Mouse (Mus musculus): ENCODE measurements at regions not wholly inside any gene's neighbourhood (a gene's known extent, or its start where the extent isn't known, plus 50 kb on each side); places are given as distances from the start of the nearest gene placed in this dataset.

DNA sequence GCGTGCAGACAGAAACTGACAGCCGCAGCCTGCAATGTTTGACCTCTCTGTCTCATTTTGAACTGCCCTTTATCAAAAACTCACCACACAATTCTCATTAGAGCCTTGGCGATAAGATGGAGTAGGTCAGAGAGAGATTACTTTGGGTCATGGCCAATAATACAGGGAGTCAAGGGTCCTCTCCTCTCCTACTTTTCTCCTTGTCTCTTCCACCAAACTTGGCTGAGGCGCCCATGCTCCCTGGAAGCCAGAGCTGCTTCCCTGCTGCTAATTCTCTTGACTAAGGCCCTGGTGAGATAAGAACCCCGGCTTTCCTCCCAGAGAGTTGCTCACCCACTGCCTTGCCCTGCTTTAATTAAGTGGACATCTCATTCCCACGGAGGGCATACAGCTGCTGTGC is 355.3 kb upstream of the Smim15 start:
- no peak for DNase-seq

DNA sequence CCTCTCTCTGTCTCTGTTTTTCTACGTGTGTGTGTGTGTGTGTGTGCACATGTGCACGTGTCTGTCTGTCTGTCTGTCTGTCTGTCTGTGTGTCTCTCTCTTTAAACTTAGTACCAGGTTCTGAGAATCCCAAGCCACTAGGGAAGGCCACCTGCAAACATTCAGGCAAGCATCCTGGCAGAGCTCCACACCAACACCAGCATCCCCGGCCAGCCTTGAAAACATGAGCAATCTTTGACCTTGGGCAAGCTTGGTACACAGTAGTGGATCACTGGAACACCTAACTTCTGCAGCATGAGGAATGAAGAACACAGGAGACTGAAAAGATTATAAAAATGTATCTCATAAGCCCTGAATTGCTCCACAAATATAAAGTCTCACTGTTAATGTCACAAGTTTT is 359.0 kb upstream of the Smim15 start:
- DNase-seq, result no peak

DNA sequence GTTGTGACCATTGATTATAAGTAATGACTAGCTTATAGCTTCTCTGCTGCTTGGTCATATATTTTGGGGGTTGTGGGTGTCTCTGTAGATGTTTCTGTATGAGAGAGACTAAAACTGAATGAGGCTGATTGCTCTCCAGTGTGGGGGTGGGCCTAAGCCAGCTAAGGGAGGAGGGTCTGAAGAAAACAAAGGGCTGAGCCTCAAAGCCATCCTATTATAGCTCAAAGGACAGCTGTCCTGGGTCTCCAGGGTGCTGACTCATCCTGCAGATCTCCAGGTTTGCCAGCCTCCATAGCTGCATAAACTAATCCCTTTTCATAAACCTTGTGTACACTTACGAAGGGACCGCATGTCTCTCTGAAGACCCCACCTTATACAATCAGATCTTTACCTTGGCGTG is 360.3 kb upstream of the Smim15 start:
- no peak for DNase-seq

DNA sequence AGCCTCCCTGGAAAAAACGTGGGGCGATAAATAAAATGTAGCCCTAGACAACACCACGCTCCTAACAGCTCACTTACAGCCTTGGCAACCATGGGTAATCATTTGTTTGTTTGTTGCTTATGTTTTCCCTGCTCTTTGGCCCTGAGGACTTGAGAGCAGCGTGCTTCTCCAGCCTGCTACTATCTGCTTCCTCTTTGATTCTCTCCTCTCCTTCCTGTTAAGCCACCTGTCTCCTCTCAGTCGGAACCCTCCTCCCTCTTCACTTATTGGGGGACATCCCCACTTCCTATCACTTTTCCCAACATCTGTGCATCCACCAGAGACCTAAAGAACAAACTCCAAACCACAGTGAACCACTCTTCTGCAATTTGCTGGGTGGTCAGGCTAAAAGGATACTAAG is 362.5 kb upstream of the Smim15 start:
- DNase-seq, result no peak

DNA sequence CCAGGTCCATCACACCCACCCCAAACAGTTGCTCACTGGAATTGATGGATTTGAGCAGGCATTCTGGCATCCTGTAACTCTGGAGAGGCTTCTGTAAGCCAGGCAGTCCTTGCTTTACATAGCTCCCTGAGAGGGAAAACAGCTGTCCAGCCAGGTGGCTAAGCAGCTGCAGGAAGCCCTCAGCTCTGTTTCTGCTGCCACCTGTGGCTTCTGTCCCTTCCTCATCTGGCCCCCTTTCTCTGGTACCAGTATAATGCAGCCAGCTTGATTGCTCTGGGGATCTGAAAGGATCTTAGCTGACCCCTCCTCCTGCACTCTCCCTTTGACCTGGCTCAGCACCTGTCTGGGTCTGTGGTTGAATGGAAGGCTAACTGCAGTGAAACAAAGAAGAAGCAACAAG is 365.4 kb upstream of the Smim15 start:
- no peak for DNase-seq

DNA sequence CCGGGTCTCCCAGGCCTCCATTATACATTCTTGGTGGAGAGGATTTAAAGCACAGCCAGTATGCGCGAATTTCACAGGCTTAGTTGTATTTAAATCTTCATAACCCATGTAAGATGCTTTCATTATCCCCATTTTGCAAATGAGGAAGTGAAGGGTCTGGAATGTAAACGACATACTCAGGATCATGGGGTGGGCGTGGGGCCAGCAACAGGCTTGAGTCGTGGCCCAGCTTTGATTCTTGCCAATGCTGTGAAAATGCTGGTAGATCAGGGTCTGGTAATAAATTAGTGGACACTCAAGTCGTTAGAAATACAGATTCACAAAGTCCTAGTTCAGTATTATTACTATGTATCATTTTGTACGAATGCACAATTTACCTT is 367.2 kb upstream of the Smim15 start:
- DNase-seq, result no peak

DNA sequence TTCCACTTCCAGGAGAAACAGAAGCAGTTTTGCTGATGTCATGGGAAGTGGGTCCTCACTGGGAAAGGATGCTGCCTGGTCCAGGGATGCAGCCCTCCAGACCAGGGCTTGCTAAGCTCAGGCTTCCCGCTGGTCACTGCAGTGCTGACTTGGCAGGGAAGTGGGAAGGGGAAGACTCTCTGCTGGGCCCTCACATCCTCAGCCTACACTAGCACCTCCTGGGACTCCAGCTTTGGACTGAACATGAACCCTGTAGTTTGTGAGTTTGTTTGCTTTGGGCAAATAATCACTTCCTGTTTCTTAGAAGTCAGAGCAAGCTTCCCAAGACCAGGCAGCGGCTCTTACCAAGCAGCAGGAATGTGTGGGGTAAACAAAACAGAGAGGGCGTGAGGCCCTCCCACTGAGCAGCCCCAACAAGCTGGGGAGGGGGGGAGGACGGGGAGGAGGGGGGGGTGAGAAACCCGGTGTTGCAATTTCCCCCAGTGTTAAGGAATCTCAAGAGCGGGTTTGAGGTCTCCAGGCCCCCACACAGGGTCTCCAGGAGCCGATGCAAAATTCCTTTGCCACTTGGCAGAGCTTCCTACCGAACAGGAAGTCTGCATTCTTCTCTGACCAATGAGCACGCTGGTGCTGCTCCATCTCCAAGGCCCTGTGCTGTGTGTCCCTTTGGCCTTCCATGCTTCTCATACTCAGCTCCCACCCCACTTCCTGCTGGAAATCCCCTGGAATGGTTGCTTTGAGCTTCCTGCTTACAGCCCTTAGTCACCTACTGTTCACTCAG is 367.7 kb upstream of the Smim15 start:
- no peak for DNase-seq

DNA sequence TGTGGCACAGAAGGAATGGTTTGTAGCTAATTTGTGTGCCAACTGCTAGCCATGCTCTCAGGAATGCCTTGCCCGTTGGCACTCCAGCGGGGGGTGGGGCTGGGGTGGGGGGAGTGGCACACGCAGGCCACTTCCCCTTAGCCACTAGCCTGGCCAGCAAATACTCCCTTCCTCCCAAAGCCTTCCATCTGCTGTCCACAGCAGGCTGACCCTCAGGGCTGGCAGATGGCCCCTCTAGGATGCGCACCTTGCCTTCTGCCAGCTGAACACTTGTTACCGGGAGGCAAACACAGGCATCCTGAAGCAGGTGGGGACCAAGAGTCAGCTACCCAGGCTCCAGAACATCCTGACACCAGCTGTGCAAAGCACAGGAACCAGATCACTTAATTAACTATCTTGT is 372.1 kb upstream of the Smim15 start:
- DNase-seq, result no peak

DNA sequence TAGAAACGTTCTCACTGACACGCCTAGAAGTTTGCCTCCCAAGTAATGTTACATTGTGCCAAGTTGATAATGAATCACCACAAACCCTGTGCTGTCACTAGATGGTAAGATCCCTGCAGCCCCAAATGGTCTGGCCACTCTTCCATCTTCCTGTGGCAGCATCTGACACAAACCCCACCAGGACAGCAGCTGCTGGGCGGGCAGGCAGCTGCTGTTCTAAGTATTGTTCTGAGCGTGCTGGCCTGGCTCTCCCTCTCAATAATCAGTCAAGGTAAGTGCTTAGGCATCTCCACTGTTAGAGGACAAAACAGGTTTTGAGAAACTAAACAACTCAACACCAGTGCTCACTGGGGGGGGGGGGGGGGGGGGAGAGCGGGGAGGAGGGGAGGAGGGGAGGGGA is 375.7 kb upstream of the Smim15 start:
- no peak for DNase-seq

DNA sequence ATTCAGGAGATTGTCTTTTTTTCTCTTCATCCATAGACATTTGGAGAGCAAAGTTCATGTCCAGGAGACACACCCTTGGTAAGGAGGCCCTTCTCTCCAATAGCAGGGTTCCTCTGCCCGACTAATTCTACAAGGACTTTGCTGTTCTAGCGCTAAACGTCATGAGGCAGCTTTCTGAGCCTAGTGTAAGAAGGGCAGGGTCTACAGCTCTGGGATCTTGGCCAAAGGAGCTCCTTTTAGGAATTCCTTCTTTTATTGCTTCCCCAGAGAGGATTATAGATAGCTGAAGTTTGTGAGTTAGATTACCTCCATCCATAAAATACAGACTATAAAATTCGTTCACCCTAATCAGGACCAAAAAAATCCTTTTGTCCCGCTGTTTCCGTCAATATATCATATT is 378.5 kb upstream of the Smim15 start:
- DNase-seq, result no peak

DNA sequence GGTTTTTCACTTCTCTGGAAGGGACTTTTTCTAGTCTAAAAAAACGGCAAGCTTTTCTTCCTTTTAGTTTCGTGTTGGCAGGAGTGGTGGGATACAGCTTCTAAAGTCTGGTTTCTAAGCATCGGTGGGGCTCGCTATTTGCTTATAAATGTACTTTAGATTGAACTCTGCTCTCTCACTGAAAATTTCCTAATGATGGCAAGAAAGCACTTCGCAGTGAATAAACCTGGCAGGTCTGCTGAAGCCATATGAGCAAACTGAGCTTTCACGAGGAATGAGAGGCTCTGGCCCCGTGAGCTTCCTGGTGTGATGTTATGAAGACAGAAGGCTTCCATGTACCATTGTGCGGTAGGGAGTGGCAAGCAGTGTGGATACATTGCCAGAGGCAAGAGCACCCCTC is 380.0 kb upstream of the Smim15 start:
- DNase-seq, result no peak

DNA sequence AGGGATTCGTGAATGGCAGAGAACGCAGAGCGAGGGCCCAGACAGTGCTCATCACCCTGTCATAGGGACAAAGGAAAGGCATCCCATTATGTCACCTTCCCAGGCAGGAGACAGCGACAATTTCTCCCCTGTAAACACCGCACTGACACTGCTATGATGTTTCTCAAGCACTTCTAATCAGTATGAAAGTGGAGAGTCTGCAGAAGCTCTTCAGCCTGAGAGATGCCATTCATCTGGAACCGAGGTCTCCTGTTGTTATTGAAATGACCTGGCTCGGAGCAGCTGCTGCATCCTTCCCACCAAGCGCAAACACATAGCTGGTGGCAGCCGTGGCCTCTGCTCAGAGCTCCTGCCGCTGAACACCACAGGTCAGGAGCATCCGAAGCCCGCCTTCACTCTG is 380.5 kb upstream of the Smim15 start:
- no peak for DNase-seq

DNA sequence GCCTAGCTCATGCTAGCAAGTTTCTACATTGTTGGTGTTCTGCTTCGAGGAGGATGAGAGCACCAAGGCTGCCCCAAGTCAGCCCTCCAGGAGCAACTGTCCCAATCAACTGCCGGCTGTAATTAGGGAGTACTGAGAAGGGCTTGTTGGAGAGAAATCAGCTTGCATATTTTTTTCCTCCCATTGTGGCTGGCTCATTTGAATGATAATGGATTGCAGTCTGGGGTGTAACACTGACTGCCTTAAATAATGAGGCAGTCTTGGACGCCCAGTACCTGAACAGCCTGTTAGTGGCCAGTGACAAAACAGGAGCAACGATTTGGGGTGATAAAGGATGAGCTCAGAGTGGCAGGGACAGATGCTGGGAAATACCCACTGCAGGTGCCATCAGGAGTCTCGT is 382.8 kb upstream of the Smim15 start:
- no peak for DNase-seq

DNA sequence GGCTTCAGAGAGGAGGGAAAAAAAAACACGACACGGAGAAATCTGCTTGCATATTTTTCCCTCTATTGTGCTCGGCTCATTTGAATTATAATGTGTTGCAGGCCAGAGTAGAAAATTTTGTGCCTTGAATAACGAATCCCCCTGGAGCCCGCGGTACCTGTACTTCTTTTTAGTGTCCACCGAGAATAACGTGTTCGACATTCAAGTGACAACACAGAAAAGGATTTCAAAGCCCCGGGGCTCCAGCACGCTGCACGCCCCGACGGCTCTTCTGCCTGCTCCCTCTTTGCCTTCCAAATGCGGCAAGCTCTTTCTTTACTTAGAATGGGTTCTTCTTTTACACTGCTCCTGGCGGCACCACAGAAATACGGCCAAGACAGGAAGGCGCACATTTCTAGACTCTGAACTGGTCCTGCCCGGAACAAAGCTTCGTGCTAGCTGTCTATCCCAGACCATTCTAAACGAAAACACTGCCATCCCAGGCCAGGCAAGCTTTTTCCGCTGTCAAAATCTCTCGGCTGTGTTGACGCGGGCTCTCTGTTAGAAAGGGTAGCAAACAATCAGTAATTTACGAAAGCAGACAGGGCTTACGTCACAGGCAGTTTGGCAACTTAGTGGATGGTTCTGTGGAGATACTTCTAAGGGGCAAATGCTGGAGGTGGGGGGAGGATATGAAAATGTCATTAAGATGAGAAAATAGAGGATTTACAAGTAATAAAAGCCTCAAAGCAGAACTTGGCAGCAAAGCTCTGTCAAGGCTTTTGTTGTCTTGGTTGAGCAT is 398.2 kb upstream of the Smim15 start:
- peak; percentile 30 for DNase-seq

DNA sequence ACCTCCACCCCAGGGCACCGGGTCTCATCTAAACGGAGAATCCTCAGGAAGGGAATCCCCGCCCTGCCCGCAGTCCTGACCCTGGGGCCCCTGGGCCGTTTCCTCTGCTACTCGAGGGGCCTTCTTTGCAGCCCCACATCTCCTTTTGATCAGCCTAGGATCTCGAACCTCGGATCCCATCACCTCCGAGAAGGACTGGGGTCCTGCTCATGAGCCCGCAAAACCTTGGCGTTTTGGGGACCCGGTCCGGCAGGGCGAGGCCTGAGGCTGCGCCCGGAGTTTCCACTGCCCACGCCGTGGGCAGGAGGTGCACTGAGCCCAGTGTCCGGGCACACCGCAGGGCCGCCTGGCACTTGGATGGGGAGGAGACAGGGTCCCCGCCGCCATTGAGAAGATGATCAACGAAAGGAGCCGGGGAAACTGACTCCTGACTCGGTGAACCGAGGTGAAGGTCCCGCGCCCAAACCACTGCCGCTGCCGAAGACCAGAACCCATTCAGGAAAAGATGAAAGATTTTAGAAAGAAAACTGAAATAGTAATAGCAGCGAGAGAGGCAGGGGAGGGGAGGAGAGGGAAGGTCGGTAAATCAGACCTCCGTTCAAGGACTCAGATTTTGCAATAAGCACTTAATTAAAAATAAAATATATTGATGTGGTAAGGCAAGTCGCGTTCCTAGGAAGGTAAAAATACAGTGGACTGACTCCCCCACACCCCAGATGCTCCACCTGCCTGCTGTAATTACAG is 399.0 kb upstream of the Smim15 start:
- no peak for DNase-seq

DNA sequence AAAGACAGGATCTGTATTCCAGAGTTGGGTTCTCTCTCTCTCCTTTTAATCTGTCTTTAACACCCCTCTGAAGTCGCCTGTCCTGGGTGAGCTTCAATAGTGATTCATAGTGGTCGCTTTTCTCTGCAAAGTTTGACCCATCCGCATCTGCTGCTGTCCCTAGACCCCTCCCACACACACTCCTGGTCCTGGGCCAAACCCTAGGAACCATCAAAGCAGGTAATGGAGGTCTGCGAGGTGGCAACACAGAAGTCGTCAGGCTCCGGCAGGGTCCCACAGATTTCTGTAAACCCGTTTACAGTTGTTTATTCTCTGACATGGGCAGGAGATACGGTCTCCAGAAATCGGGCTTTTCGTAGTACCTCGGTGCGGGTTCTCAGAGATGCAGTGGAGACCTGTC is 399.5 kb upstream of the Smim15 start:
- no peak for DNase-seq

DNA sequence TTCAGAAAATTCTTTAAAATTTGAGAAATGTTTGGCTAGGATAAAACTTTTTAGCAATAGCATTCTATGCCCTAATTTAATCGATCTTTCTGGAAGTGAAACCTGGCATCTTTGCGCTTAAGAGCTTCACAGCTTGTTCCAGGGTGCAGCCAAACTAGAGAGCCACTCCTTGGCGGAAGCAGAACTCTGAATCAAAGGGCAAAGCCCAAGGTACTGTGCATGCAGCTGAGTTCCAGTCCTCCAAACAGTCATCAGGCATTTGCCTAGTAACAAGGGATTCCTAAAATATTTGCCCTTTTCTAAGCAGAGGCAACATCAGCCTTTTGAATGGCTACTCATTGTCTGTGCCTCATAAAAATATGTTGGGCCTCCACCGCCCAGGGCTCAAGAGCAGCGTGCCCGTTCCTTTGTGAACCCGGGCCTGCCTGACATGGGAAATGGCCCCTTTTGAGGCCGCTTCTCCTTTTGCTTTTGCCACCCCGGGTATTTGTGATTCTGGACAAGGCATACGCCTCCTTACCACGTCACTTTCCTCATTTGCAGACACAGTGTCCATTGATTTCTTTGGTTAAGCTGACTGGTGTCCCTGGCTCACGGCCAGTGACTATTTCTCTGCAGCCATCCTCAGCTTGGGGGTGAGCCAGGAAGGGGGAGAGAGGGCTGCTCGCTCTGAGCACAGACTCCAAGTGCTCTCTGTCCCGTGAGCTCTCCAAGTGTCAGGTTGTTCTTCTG is 402.2 kb upstream of the Smim15 start:
- peak; percentile 68 for DNase-seq

DNA sequence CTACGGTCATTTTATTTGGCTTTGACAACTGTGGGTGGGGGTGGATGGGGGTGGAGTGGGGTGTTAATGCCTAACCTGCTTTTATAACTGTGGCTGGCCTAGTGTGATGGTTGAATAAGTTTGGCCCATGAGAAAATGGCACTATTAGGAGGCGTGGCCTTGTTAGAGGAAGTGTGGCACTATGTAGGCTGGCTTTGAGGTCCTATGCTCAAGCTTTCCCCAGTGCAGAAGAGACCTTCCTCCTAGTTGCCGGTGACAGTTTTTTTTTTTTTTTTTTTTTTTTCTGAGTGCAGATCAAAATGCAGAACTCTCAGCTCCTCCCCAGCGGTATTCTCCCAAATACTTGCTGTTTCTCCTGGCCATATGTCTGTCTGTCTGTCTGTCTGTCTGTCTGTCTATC is 404.6 kb upstream of the Smim15 start:
- DNase-seq, result no peak

DNA sequence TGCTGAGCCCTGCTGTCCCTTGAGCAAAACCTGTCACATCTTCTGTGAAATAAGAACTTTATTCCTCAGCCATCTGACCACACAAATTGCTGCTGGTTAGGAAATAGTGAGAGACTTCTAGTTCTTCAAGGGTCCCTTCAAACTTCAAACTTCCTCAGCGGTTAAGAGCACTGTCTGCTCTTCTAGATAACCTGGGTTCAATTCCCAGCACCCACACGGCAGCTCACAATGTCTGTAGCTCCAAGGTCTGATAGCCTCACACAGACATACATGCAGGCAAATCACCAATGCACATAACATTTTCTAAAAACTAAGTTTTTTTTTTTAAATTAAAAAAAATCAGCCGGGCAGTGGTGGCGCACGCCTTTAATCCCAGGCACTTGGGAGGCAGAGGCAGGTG is 407.0 kb upstream of the Smim15 start:
- DNase-seq, result no peak

DNA sequence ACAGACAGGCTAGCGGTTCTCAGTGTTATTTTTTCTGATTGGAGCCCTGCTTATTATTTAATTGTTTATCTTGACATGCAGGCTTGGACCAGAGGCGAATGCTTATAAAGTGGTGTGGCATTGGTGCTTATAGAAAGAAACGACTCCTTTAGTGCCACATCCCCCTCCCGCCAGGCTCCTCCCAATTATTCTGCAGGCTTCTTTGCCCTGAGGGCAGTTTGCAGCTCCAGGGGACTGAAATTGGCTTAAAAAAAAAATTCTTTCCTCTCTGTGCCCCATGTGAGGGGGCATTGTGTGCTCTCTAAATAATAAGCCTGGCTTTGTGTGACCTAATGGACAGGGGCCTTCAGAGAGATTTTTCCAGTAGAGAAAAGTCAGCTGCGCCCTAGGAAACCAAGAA is 409.1 kb upstream of the Smim15 start:
- no peak for DNase-seq

DNA sequence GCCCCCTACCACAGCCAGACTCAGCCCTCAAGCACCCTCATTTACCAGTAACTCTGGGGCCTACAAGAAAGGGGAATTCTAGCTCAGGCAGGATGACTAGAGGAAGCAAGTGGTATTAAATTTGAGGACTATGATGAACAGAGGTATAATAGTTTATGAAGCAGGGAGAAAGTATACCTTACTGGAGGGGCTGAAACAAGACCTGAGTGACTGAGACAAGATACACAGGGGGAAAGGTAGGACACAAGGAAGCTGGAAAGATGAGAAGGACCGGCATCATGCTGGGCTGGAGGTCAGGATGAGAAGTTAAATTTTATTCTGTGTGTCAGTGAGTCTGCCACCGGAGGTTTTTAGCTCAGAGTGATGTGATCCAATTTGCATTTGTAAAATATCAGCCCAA is 417.2 kb upstream of the Smim15 start:
- no peak for DNase-seq

DNA sequence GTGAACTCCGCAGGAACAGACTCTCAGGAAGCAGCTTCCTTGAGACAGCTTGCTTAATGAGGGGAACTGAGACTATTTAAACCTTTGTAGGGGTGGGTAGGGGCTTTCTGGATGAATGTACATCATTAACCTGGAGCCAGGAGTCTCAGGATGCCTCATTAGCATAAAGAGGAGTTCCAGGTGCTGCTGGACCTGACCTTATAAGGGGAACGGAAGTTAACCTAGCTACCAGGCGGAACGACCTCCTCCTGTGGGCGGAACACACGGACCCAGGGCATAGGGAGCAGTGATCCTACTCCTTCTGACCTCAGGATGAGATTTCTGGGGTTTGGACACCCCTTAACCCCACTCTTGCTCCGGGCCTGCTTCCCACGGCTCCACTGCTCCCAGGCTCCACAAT is 417.6 kb upstream of the Smim15 start:
- DNase-seq, result no peak

DNA sequence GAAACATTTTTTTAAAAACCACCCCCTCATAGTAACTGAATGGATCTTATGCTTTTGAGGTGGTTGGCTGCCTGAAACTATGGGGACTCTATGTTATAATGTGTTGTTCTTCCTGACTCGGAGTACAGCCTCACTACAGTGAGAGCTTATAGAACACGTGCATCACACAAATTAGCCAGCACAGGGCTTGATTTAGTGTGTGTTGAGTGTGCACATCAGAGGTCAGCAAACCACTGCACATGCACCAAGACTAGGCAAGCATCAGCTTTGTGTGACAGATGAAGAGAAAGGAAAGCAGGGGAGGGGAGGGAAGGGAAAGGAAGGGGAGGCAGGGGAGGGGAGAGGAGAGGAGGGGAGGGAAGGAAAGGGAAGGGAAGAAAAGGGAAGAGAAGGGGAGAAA is 422.9 kb upstream of the Smim15 start:
- no peak for DNase-seq
